In genomic region chr2:167420811-167421241, GRCm38 (mm10) we compare ENCODE assay signal across 8 mouse cellular contexts. TPM values are rescaled to one million over a fixed set of nuclear protein-coding genes. Genes with fewer than 3 reads are reported as not detected.
DNase-seq lines count a peak whose midpoint lies in the region; ATAC-seq and TF ChIP-seq lines count a peak whose summit lies in the region.

No protein-coding gene starts in this region.

- 18% methylated on average over 10 of the region's 10 CpGs for WGBS in lung, embryonic 14.5 days
- 26% methylated on average over 10 of the region's 10 CpGs for WGBS in hindbrain, embryonic 11.5 days
- 30% methylated on average over 10 of the region's 10 CpGs for WGBS in midbrain, embryonic 12.5 days

- H3K4me3 ChIP-seq in lung, embryonic 14.5 days (ENCODE audit: low read depth, low read length): peak overlapping the region; percentile 78
- peak overlapping the region; percentile 73 for H3K4me3 ChIP-seq in cortical plate, adult 2 months (ENCODE audit: insufficient read depth, low read length)
- peak overlapping the region; percentile 72 for H3K4me3 ChIP-seq in hindbrain, embryonic 11.5 days (ENCODE audit: low read depth, low read length)
- peak overlapping the region; percentile 91 for H3K4me3 ChIP-seq in midbrain, embryonic 12.5 days

- H3K9ac ChIP-seq in lung, embryonic 14.5 days: peak overlapping the region; percentile 88
- H3K9ac ChIP-seq in hindbrain, embryonic 11.5 days (ENCODE audit: low read depth, low read length): peak overlapping the region; percentile 97
- H3K9ac ChIP-seq in midbrain, embryonic 12.5 days (replicated peaks): peak overlapping the region; percentile 86

- DNase-seq in lung, embryonic 14.5 days: no peak
- DNase-seq in lung, adult 18-20 months: no peak
- DNase-seq in hindbrain, embryonic 11.5 days (ENCODE audit: low spot score): no peak
- DNase-seq in left cerebral cortex, postnatal 4 days: no peak

- peaks cover 4% of the 10 kb centered on the region; the same call in 1 of the 2 replicates for H3K4me1 ChIP-seq in lung, embryonic 14.5 days (ENCODE audit: insufficient read depth)
- H3K4me1 ChIP-seq in cortical plate, adult 2 months (ENCODE audit: control insufficient read depth, insufficient read depth, low read length): peaks cover 5% of the 10 kb centered on the region; the same call in 1 of the 2 replicates
- peaks cover 8% of the 10 kb centered on the region for H3K4me1 ChIP-seq in hindbrain, embryonic 11.5 days (replicated peaks; ENCODE audit: control insufficient read depth, insufficient read depth, low read length)
- H3K4me1 ChIP-seq in midbrain, embryonic 12.5 days: peaks cover 27% of the 10 kb centered on the region

- TF ChIP-seq CTCF in lung, embryonic 14.5 days (IDR thresholded peaks at IDR 0.05; ENCODE audit: low read depth): no peak
- TF ChIP-seq CTCF in cortical plate, adult 2 months (IDR thresholded peaks at IDR 0.05; ENCODE audit: extremely low read depth, insufficient read depth, low read length): no peak

- TF ChIP-seq POLR2A in cortical plate, adult 2 months (IDR thresholded peaks at IDR 0.05; ENCODE audit: extremely low read depth, insufficient read depth, low read length): no peak

- H3K27me3 ChIP-seq in lung, embryonic 14.5 days (ENCODE audit: insufficient read depth, low read length): no peaks in the 10 kb centered on the region
- no peaks in the 10 kb centered on the region for H3K27me3 ChIP-seq in hindbrain, embryonic 11.5 days (ENCODE audit: control insufficient read depth, insufficient read depth, low read length)
- no peaks in the 10 kb centered on the region for H3K27me3 ChIP-seq in midbrain, embryonic 12.5 days

- ATAC-seq in lung, embryonic 14.5 days (ENCODE audit: insufficient read depth): 0 out of 2 replicates have a peak, but pooled peaks have one; percentile 1
- no peak for ATAC-seq in hindbrain, embryonic 11.5 days (ENCODE audit: low FRiP score)
- no peak for ATAC-seq in midbrain, embryonic 12.5 days (ENCODE audit: low FRiP score, low read depth)
- ATAC-seq in CD4-positive, CD25-positive, alpha-beta regulatory T cell, adult 4 months: no peak
- no peak for ATAC-seq in megakaryocyte-erythroid progenitor cell, adult 5-6 weeks (replicated peaks; ENCODE audit: low FRiP score, low TSS enrichment, poor library complexity, severe bottlenecking)

- no peaks in the 10 kb centered on the region; the same call in 1 of the 2 replicates for H3K9me3 ChIP-seq in lung, embryonic 14.5 days (ENCODE audit: low read depth, low read length)
- H3K9me3 ChIP-seq in hindbrain, embryonic 11.5 days (ENCODE audit: control insufficient read depth, low read length): no peaks in the 10 kb centered on the region
- 0 out of 2 replicates have a peak, but pooled peaks cover 3% of the 10 kb centered on the region for H3K9me3 ChIP-seq in midbrain, embryonic 12.5 days

- peak overlapping the region; percentile 88 for H3K4me2 ChIP-seq in lung, embryonic 14.5 days
- peak overlapping the region; percentile 64 for H3K4me2 ChIP-seq in hindbrain, embryonic 11.5 days (replicated peaks; ENCODE audit: low read depth, low read length)
- peak overlapping the region; percentile 81 for H3K4me2 ChIP-seq in midbrain, embryonic 12.5 days (replicated peaks)

- intact Hi-C loops in left cerebral cortex, postnatal 4 days (cut with DNase I): no loop called here

- H3K36me3 ChIP-seq in lung, embryonic 14.5 days (ENCODE audit: insufficient read depth): peaks cover 22% of the 10 kb centered on the region
- peaks cover 6% of the 10 kb centered on the region; the same call in 1 of the 2 replicates for H3K36me3 ChIP-seq in hindbrain, embryonic 11.5 days (ENCODE audit: control insufficient read depth, insufficient read depth, low read length)
- H3K36me3 ChIP-seq in midbrain, embryonic 12.5 days: peaks cover 19% of the 10 kb centered on the region

- peak overlapping the region; percentile 99 for H3K27ac ChIP-seq in lung, embryonic 14.5 days (ENCODE audit: low read depth)
- peak overlapping the region; percentile 80 for H3K27ac ChIP-seq in cortical plate, adult 2 months (ENCODE audit: insufficient read depth, low read length)
- peak overlapping the region; percentile 98 for H3K27ac ChIP-seq in hindbrain, embryonic 11.5 days (ENCODE audit: low read depth, low read length)
- peak overlapping the region; percentile 96 for H3K27ac ChIP-seq in midbrain, embryonic 12.5 days (replicated peaks)

RNA-seq across cellular contexts. Expression of gene Slc9a8, which starts 0.7 kb away (rescaled TPM):
- 22.5 and 23.6 TPM in 2 replicates for polyA plus RNA-seq in lung, embryonic 14.5 days (2014; fragmentation: Nextera tagmentation; extraction: Ambion mirVana)
- polyA plus RNA-seq in cortical plate, adult 2 months (2012; rRNA removed): 37.9 and 42.1 TPM in 2 replicates
- polyA plus RNA-seq in hindbrain, embryonic 11.5 days (2014; fragmentation: Nextera tagmentation; extraction: Ambion mirVana): 15.7 and 21.8 TPM in 2 replicates
- polyA plus RNA-seq in midbrain, embryonic 12.5 days (2016; fragmentation: Nextera tagmentation; extraction: Ambion mirVana): 26.1 and 27.5 TPM in 2 replicates
- 10 to 100 TPM; 42.4 to 75.1 TPM for polyA plus RNA-seq in CD4-positive, CD25-positive, alpha-beta regulatory T cell, adult 4 months (2017; shearing (Covaris generic))
- 46.2 and 48.6 TPM in 2 replicates for total RNA-seq in megakaryocyte-erythroid progenitor cell, adult 5-6 weeks (2014; fragmentation: Nextera tagmentation)
- 20.5 and 28.3 TPM in 2 replicates for total RNA-seq in megakaryocyte-erythroid progenitor cell, adult 5-6 weeks (2017)
- total RNA-seq in left cerebral cortex, postnatal 4 days (2021): 10 to 100 TPM; 33.9 to 42.1 TPM
